Mouse (Mus musculus) E14TG2a.4 (cell line): ENCODE results near the gene Tmem94.

ENCODE experiments used
- H3K27me3 ChIP-seq: 2 replicates; pipeline ENCODE4 v1.6.1; 2014; ENCODE audit warnings: low read length, control low read depth; ENCODE audit not compliant: insufficient read depth
- H3K36me3 ChIP-seq: 2 replicates; pipeline ENCODE4 v1.6.1; 2014; ENCODE audit warnings: low read length, control low read depth; ENCODE audit not compliant: insufficient read depth
- H3K4me1 ChIP-seq: replicated peaks from 2 replicates; pipeline ENCODE4 v1.6.1; 2014; ENCODE audit warnings: low read depth, low read length, control low read depth
- H3K4me3 ChIP-seq: replicated peaks from 2 replicates; pipeline ENCODE4 v1.5.1; 2014; ENCODE audit warnings: mild to moderate bottlenecking, low read length
- H3K9me3 ChIP-seq: 2 replicates; pipeline ENCODE4 v1.6.1; 2014; ENCODE audit warnings: low read length, control low read depth
- CTCF ChIP-seq: conservative IDR thresholded peaks from 2 replicates; pipeline ENCODE4 v1.5.1; 2014; ENCODE audit warnings: low read length
- NANOG ChIP-seq: IDR thresholded peaks from 2 replicates; pipeline ENCODE4 v1.6.1; 2014; ENCODE audit warnings: borderline replicate concordance, low read length, mixed read lengths
- POU5F1 ChIP-seq: IDR thresholded peaks from 2 replicates; pipeline ENCODE4 v1.6.1; 2014; ENCODE audit warnings: low read length, borderline replicate concordance

Tmem94 gene

DNA sequence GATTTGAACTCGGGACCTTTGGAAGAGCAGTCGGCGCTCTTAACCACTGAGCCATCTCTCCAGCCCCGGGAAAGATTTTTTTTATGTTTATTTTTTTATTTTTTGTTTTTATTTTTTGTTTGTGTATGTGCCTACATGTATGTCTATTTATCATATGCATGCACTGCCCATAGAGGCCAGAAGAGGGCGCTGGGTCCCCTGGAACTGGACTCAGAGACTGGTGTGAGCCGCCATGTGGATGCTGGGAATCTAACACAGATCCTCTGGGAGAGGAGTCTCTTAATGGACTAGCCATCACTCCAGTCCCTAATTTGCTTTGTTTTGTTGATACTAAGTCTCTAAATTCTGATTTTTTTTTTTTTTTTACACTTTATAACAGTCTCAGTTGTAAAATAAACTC, 75.8 kb downstream of the Tmem94 start:
- H3K27me3 ChIP-seq = no peaks in the 10 kb centered on the region
- peaks cover 28% of the 10 kb centered on the region for H3K36me3 ChIP-seq

DNA sequence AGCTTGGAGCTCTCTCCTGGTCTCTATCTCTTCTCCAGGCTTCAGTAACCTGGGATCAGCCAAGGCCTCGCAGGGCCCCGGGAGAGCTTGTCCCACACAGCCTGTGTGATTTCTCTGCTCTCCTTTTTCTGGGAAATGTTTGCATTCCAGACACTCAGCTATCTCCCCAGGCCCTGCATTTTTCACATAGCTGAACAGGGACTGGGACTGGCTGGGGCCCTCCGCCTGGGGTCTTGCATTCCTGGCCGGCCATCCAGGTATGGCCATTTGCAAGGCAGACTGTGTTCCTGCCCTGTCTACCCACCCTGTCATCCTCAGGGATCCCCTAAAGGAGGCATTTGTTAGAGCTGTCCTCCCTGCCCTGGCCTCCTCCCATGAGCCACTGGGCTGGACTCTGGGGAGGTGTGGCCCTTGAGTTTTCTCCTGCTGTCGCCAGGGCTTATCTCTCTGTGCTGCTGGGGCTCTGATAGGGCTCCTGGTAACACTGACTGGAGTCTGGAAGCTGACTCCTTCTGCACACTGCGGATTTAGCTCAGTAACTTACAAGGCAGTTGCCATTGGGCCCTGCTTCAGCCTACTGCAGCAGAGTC, 76.8 kb downstream of the Tmem94 start:
- no peaks in the 10 kb centered on the region for H3K27me3 ChIP-seq
- no peaks in the 10 kb centered on the region for H3K9me3 ChIP-seq
- H3K36me3 ChIP-seq = peaks cover 35% of the 10 kb centered on the region
- TF ChIP-seq POU5F1 = no peak
- peak; percentile 78 for TF ChIP-seq NANOG
- TF ChIP-seq CTCF = 0 out of 2 replicates have a peak, but pooled peaks have one; percentile 3
- peak overlapping the region; percentile 52 for H3K4me3 ChIP-seq
- H3K4me1 ChIP-seq = peaks cover 85% of the 10 kb centered on the region

More for the DNA sequence above, 75.8 kb downstream of the Tmem94 start:
- H3K4me3 ChIP-seq = 0 out of 2 replicates have a peak overlapping the region, but pooled peaks have one; percentile 52
- TF ChIP-seq POU5F1 (no peak), CTCF (peak; percentile 84)
- no peaks in the 10 kb centered on the region for H3K9me3 ChIP-seq
- H3K4me1 ChIP-seq = peaks cover 91% of the 10 kb centered on the region

GRCm38 (mm10) chr11:115843141-115843890, 78.1 kb downstream of the Tmem94 start:
- no peaks in the 10 kb centered on the region for H3K9me3 ChIP-seq
- H3K27me3 ChIP-seq = no peaks in the 10 kb centered on the region
- TF ChIP-seq POU5F1 (no peak), NANOG (no peak), CTCF (no peak)
- H3K4me3 ChIP-seq = peak overlapping the region; percentile 52
- H3K36me3 ChIP-seq = peaks cover 41% of the 10 kb centered on the region
- peaks cover 79% of the 10 kb centered on the region for H3K4me1 ChIP-seq

DNA sequence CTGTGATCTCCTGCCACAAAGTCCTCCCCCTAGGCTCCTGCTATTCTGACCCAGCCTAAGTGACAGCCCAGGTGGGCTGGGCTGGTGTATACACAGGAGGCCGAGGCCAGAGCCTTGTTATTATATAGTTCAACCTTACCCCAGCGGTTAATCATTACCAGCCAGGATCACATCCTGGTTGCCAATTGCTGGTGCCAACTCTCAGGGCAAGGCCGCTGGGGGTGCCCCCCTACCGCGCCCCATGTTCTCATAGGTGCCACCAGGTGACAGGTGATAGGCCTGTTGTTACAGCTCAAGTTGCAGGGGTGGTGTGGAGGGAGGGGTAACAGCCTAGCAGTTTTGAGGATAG, 78.6 kb downstream of the Tmem94 start:
- TF ChIP-seq POU5F1 (no peak), CTCF (no peak), NANOG (no peak)
- no peaks in the 10 kb centered on the region for H3K27me3 ChIP-seq
- no peaks in the 10 kb centered on the region for H3K9me3 ChIP-seq
- H3K36me3 ChIP-seq = peaks cover 47% of the 10 kb centered on the region
- peaks cover 74% of the 10 kb centered on the region for H3K4me1 ChIP-seq
- peak overlapping the region; percentile 45 for H3K4me3 ChIP-seq

DNA sequence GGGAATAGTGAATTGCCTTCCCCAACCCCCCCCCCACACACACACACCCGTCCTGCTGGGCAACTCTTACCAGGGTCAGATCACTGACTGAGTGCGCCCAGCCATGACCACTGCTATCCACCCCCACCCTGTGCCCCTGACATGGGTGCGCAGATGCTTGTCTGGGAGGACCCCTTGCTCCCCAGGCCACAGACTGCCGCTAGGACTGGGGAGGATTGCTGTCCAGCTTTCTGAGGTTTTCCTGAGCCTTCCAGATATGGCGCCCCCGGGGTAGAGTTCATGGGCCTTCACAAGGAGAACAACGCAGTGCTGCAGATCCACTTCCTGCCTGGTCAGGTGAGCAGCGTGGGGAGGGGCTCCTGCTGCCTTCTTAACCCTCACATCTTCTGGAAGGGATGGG, 79.0 kb downstream of the Tmem94 start:
- no peaks in the 10 kb centered on the region for H3K9me3 ChIP-seq
- H3K27me3 ChIP-seq = no peaks in the 10 kb centered on the region
- peak overlapping the region; percentile 45 for H3K4me3 ChIP-seq
- peaks cover 51% of the 10 kb centered on the region for H3K36me3 ChIP-seq
- no peak for TF ChIP-seq CTCF
- TF ChIP-seq POU5F1 = no peak
- TF ChIP-seq NANOG = no peak
- H3K4me1 ChIP-seq = peaks cover 73% of the 10 kb centered on the region

DNA sequence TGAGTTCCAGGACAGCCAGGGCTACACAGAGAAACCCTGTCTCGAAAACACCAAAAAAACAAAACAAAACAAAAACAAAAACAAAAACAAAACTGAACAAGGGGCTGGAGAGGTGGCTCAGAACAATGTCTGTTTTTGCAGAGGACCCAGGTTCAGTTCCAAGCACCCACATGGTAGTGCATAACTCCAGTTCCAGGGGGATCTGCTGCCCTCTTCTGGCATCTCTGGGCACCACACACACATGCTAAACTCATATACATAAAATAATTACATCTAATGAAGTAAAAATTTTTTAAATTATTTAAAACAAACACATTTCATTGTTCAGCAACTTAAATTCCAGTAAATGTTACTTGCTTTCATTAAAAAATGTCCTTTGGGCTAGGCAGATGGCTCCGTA, 80.6 kb downstream of the Tmem94 start:
- Histone ChIP-seq H3K36me3 (peaks cover 66% of the 10 kb centered on the region), H3K9me3 (no peaks in the 10 kb centered on the region), H3K4me3 (no peak overlapping the region), H3K4me1 (peaks cover 75% of the 10 kb centered on the region), H3K27me3 (no peaks in the 10 kb centered on the region)
- no peak for TF ChIP-seq CTCF
